Mouse (Mus musculus): Measurements from ENCODE around the gene Gm15023.
"Not testable (repeated sequence)": the region's sequence is repeated elsewhere in the genome, so short reads cannot be mapped to it uniquely, and the experiment has no call there.

- TF ChIP-seq POLR2A (IDR thresholded peaks at IDR 0.05; ENCODE audit: low read depth, low read length); MEF2A (IDR thresholded peaks at IDR 0.05; ENCODE audit: borderline replicate concordance, low read depth, low read length); JUND (conservative IDR thresholded peaks at IDR 0.05; ENCODE audit: low read depth, low read length); CTCF (conservative IDR thresholded peaks at IDR 0.05 in 1 of 2, IDR thresholded peaks at IDR 0.05 in 1 of 2; ENCODE audit: low read depth in 2 of 2, low read length in 2 of 2); NELFE (IDR thresholded peaks at IDR 0.05; ENCODE audit: low read depth, low read length); USF1 (IDR thresholded peaks at IDR 0.05; ENCODE audit: low read depth, low read length); HCFC1 (IDR thresholded peaks at IDR 0.05; ENCODE audit: low read depth, low read length); UBTF (IDR thresholded peaks at IDR 0.05; ENCODE audit: low read depth, low read length): not testable (repeated sequence)
These were observed 11.2 kb upstream of the Gm15023 start for GRCm38 (mm10) chrX:135188661-135189060.

Data from CH12.LX (cell line).